Mouse (Mus musculus) heart, embryonic 13.5 days (tissue): ENCODE data around the gene Hist1h2br. TPM values are rescaled to one million over a fixed set of nuclear protein-coding genes. Genes with fewer than 3 reads are reported as not detected.

ENCODE experiments used
- microRNA-seq: library from miRNA; unstranded; fragments of <30 nt; microRNA quantifications from one replicate; pipeline ENCODE4, GENCODE M21; 2016
- polyA plus RNA-seq: library from polyadenylated mRNA; unstranded; fragments of >200 nt; fragmentation: Nextera tagmentation; extraction: Ambion mirVana; gene quantifications from 2 replicates; pipeline ENCODE4 v1.2.1, GENCODE M21; 2015

The Hist1h2br gene
- polyA plus RNA-seq, 1 experiment from 2014 or later: 9.2 TPM

Small RNA genes within 50 kb of the gene (microRNA-seq; reads per million reads assigned to microRNA genes)
- gene Gm19658: not detected
- gene Gm44346: not detected
- gene Gm44466: not detected

Other genes with a start within 250 kb of the Hist1h2br start
- gene Olfr1362, start 219.7 kb upstream of the Hist1h2br start, polyA plus RNA-seq: not detected in 2 replicates
- gene Olfr11, start 191.2 kb upstream of the Hist1h2br start, polyA plus RNA-seq: not detected in 2 replicates
- gene Olfr1361, start 170.4 kb upstream of the Hist1h2br start, polyA plus RNA-seq: not detected in 2 replicates
- not detected in 2 replicates for gene Olfr1360, start 156.3 kb upstream of the Hist1h2br start, polyA plus RNA-seq
- gene Olfr1359, start 135.6 kb upstream of the Hist1h2br start, polyA plus RNA-seq: not detected in 2 replicates
- 1.9 TPM in 1 of 2 replicates, not detected in the other for gene Hist1h2bl, start 117.6 kb upstream of the Hist1h2br start, polyA plus RNA-seq
- 9.8 and 10.5 TPM in 2 replicates for gene Hist1h2ai, start 117.3 kb upstream of the Hist1h2br start, polyA plus RNA-seq
- gene Hist1h3h, start 116.1 kb upstream of the Hist1h2br start, polyA plus RNA-seq: 0.62 and 2.3 TPM in 2 replicates
- 1.5 TPM in 2 replicates for gene Hist1h2bm, start 111.7 kb upstream of the Hist1h2br start, polyA plus RNA-seq
- gene Hist1h4j, start 98.7 kb upstream of the Hist1h2br start, polyA plus RNA-seq: 0.45 and 0.96 TPM in 2 replicates
- gene Hist1h4k, start 83.2 kb upstream of the Hist1h2br start, polyA plus RNA-seq: 1.3 TPM in 1 of 2 replicates, not detected in the other
- 9.5 and 15.8 TPM in 2 replicates for gene Hist1h2ak, start 79.9 kb upstream of the Hist1h2br start, polyA plus RNA-seq
- gene Hist1h2bn, start 79.6 kb upstream of the Hist1h2br start, polyA plus RNA-seq: 1.4 and 3.5 TPM in 2 replicates
- 13.1 and 13.2 TPM in 2 replicates for gene Hist1h1b, start 53.1 kb upstream of the Hist1h2br start, polyA plus RNA-seq
- gene Hist1h3i, start 50.4 kb upstream of the Hist1h2br start, polyA plus RNA-seq: 63.6 and 66.6 TPM in 2 replicates
- 1.2 and 6.6 TPM in 2 replicates for gene Hist1h2an, start 46.5 kb upstream of the Hist1h2br start, polyA plus RNA-seq
- 0.37 and 0.49 TPM in 2 replicates for gene Hist1h2bp, start 46.3 kb upstream of the Hist1h2br start, polyA plus RNA-seq
- gene Hist1h2bq, start 23.5 kb upstream of the Hist1h2br start, polyA plus RNA-seq: 8.4 and 10.2 TPM in 2 replicates
- gene Hist1h2ao, start 23.3 kb upstream of the Hist1h2br start, polyA plus RNA-seq: not detected in 2 replicates
- gene Hist1h4m, start 22.0 kb upstream of the Hist1h2br start, polyA plus RNA-seq: not detected in 2 replicates
- 11.2 and 15.6 TPM in 2 replicates for gene Hist1h4n, start 1.5 kb upstream of the Hist1h2br start, polyA plus RNA-seq
- 1,655 and 1,669 TPM in 2 replicates for gene Hist1h2ap, start 236 bp upstream of the Hist1h2br start, polyA plus RNA-seq
- gene Zfp184, start 111.4 kb downstream of the Hist1h2br start, polyA plus RNA-seq: 5.2 and 6.3 TPM in 2 replicates
- gene Pom121l2, start 147.5 kb downstream of the Hist1h2br start, polyA plus RNA-seq: 0.05 and 0.07 TPM in 2 replicates
- gene Prss16, start 176.0 kb downstream of the Hist1h2br start, polyA plus RNA-seq: 0.59 and 3.3 TPM in 2 replicates
- gene Hist1h2ah, start 201.8 kb downstream of the Hist1h2br start, polyA plus RNA-seq: 4.1 and 11.0 TPM in 2 replicates
- 3.1 and 3.4 TPM in 2 replicates for gene Hist1h2bk, start 202.1 kb downstream of the Hist1h2br start, polyA plus RNA-seq
- gene Hist1h4i, start 207.6 kb downstream of the Hist1h2br start, polyA plus RNA-seq: 10.8 and 11.3 TPM in 2 replicates
- 15.8 and 19.9 TPM in 2 replicates for gene Hist1h2ag, start 209.2 kb downstream of the Hist1h2br start, polyA plus RNA-seq
- gene Hist1h2bj, start 209.5 kb downstream of the Hist1h2br start, polyA plus RNA-seq: 3.9 and 5.9 TPM in 2 replicates